Mouse (Mus musculus) small intestine, adult 2 months (tissue): Measurements from ENCODE around the gene Dab2ip. TPM values are rescaled to one million over a fixed set of nuclear protein-coding genes. Genes with fewer than 3 reads are reported as not detected.

Source experiments
- H3K27ac ChIP-seq: fragments of 200-500 bp; 2 replicates; pipeline ENCODE4 v1.5.1; 2012; ENCODE audit warnings: low read depth, low read length, control low read depth, inconsistent platforms; ENCODE audit not compliant: insufficient read depth
- H3K27me3 ChIP-seq: fragments of 200-500 bp; 2 replicates; pipeline ENCODE4 v1.6.1; 2012; ENCODE audit warnings: mild to moderate bottlenecking, moderate library complexity, low read length, inconsistent platforms; ENCODE audit not compliant: control insufficient read depth, insufficient read depth
- H3K36me3 ChIP-seq: fragments of 200-500 bp; 2 replicates; pipeline ENCODE4 v1.6.1; 2012; ENCODE audit warnings: mild to moderate bottlenecking, low read length, control low read depth, inconsistent platforms; ENCODE audit not compliant: control insufficient read depth, insufficient read depth
- H3K4me1 ChIP-seq: fragments of 200-500 bp; 2 replicates; pipeline ENCODE4 v1.6.1; 2012; ENCODE audit warnings: low read length, inconsistent platforms, mixed read lengths; ENCODE audit not compliant: control insufficient read depth, insufficient read depth, insufficient read length
- H3K4me3 ChIP-seq: fragments of 200-500 bp; 2 replicates; pipeline ENCODE4 v1.5.1; 2012; ENCODE audit warnings: low read depth, mild to moderate bottlenecking, control low read depth, inconsistent platforms, low read length, moderate library complexity
- CTCF ChIP-seq: fragments of 200-500 bp; IDR thresholded peaks from 2 replicates; pipeline ENCODE4 v1.5.1; 2012; ENCODE audit warnings: low read depth, mild to moderate bottlenecking, control low read depth, inconsistent platforms, low read length, moderate library complexity, mixed read lengths; ENCODE audit not compliant: insufficient replicate concordance, insufficient read length; ENCODE audit errors: extremely low read depth
- POLR2A ChIP-seq: fragments of 200-500 bp; IDR thresholded peaks from 2 replicates; pipeline ENCODE4 v1.6.1; 2012; ENCODE audit warnings: low read depth, mild to moderate bottlenecking, control low read depth, inconsistent platforms, low read length, moderate library complexity
- WGBS: fragments of 180-500 bp; shearing (Covaris S2); methylation state at CpG from one replicate; pipeline ENCODE4 v1.1.7; 2018; 5-methylcytosine and 5-hydroxymethylcytosine counted together
- polyA plus RNA-seq: library from polyadenylated mRNA; depleted of rRNA; stranded (reverse); fragments of >200 nt; gene quantifications from 2 replicates; pipeline ENCODE4 v1.2.3, GENCODE M21; 2012

The Dab2ip gene
- polyA plus RNA-seq, 1 experiment: 140 TPM

DNA sequence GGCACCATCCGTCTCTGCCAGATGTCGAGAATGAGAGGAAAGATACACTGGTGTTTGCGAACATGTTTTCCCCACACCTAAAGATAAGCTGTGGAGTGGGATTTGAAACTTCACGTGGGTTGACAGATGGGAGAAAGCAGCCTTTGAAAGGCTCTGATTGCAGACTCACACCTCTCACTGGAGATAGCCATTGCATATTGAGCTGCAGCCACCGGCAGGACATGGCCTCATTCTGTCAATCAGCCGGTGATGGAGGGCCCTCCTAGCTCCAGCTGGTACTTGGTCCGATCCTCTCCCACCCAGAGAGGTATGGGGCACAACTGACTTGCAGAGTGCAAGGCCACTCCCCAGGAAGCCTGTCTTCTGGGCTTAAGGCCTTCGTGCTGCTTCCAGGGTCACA is 202.3 kb downstream of the Dab2ip start:
- TF ChIP-seq POLR2A: no peak
- TF ChIP-seq CTCF: no peak
- 70% methylated on average over 8 of the region's 8 CpGs for WGBS
- Histone ChIP-seq H3K27me3 (no peaks in the 10 kb centered on the region), H3K4me3 (no peak overlapping the region), H3K4me1 (no peaks in the 10 kb centered on the region), H3K27ac (no peak overlapping the region), H3K36me3 (no peaks in the 10 kb centered on the region)

DNA sequence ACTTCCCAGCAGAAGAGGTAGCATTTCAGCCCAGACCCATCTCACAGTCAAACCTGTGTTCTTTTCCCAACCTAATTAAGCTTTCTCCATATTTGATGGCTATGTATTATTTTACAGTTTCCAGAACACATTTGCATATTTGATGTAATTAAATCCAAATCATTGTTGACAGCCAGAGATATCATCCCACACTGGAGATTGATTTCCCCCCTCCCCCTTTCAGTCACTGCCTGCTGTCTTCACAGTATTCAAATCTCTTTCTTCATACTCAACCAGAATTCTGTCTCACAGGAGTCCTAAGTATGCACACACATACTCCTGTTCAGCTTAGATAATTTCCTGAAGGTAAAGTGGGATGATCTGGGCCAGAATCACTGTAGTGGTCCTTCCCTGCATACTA is 202.8 kb downstream of the Dab2ip start:
- Histone ChIP-seq H3K4me1 (no peaks in the 10 kb centered on the region), H3K27me3 (no peaks in the 10 kb centered on the region), H3K36me3 (no peaks in the 10 kb centered on the region), H3K27ac (no peak overlapping the region), H3K4me3 (no peak overlapping the region)
- no peak for TF ChIP-seq CTCF
- TF ChIP-seq POLR2A: no peak

DNA sequence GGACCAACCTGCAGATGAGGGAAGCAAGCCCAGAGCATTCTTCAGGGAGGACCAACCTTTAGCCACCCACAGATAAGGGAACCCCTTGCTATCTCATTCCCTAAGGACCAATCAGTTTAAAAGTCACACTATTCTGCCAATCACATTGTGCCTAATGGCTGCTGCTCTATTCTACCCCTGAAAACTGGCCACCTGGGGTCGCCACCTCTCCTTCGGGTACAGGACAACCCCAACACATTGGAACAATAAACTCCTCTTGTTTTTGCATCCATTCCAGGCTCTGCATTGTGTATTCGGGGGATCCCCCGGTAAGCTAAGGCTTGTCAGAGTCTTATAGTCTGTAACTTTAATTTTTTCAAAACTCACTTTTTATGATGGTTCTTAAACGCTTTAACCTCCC is 203.4 kb downstream of the Dab2ip start:
- H3K27me3 ChIP-seq: no peaks in the 10 kb centered on the region
- no peak overlapping the region for H3K4me3 ChIP-seq
- no peak overlapping the region for H3K27ac ChIP-seq
- no peaks in the 10 kb centered on the region for H3K4me1 ChIP-seq
- WGBS: 78% methylated on average over 5 of the region's 5 CpGs
- H3K36me3 ChIP-seq: no peaks in the 10 kb centered on the region
- TF ChIP-seq CTCF: peak; percentile 16; the same call in 1 of the 2 replicates
- no peak for TF ChIP-seq POLR2A

DNA sequence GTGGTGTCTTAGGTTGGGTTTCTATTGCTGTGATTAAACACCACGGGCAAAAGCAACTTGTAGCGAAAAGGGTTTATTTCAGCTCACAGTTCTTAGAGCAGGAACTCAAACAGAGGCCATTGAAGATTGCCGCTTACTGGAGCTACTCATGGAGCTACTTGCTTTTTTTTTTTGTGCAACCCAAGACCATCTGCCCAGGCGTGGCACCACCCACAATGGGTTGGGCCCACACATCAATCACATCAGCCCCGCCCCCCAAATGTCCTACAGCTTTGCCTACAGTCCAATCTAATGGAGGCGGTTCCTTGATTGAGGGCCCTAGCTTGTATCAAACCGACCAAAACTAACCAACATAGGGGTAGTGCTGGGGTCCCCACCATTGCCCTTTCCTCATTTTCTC is 205.8 kb downstream of the Dab2ip start:
- H3K36me3 ChIP-seq: no peaks in the 10 kb centered on the region
- 88% methylated on average over 7 of the region's 7 CpGs for WGBS
- H3K27ac ChIP-seq: no peak overlapping the region
- H3K27me3 ChIP-seq: no peaks in the 10 kb centered on the region
- TF ChIP-seq POLR2A (no peak), CTCF (no peak)
- H3K4me1 ChIP-seq: no peaks in the 10 kb centered on the region
- H3K4me3 ChIP-seq: no peak overlapping the region

DNA sequence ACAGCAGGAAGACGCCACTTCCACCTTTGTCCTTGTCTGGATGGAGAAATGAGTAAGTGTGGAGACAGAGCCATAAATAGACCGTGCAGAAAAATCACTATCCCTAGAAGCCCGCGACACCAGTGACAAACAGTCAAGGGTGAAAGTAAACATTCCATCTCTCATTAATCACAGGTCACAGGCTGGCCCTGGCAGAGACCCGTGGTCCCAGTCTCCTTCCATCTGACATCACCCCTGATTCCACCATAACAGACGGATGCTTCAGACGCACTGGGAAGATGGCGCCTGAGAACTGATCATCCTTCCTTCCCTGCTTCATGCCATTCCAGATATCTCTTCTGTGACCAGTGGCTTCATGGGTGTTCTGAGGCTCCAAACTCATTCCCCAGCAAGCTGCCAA is 206.3 kb downstream of the Dab2ip start:
- TF ChIP-seq CTCF (no peak), POLR2A (no peak)
- Histone ChIP-seq H3K27me3 (no peaks in the 10 kb centered on the region), H3K36me3 (no peaks in the 10 kb centered on the region), H3K4me3 (no peak overlapping the region), H3K4me1 (no peaks in the 10 kb centered on the region), H3K27ac (no peak overlapping the region)
- WGBS: 55% methylated on average over 8 of the region's 8 CpGs

DNA sequence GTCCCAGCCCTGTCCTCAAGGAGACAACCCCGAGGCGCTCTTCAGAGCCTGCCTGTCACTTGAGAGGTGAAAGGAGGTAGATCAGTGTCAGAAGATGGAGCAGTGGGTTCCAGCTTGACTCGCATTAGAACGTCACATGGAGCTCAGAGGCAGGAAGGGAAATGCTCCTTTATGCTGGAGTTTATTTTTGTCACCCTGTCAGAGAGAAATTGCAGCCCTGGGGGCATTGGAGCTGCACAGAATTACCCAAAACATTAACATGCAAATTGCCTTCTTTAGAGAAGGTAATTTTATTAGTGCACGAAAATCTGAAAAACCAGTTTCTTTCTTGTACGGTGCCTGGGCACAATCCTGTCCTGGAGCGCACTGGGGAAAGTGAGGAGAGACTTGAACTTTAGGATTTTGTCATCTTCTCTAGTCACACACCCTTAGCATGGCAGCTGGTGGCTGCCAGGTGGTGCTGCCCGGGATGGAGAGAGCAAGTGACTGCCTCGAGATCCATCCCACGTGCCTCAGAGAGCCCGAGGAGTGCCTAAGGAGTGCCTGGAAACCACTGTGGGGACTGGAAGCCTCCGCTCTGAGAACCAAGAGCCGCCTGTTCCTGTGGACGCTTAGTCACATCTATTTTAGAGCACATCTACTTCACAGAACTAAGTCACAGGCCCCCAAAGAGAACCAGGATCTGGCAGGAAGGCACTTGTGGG is 209.9 kb downstream of the Dab2ip start:
- Histone ChIP-seq H3K27me3 (no peaks in the 10 kb centered on the region), H3K36me3 (no peaks in the 10 kb centered on the region), H3K27ac (no peak overlapping the region), H3K4me1 (no peaks in the 10 kb centered on the region), H3K4me3 (no peak overlapping the region)
- TF ChIP-seq CTCF (no peak), POLR2A (no peak)
- WGBS: 51% methylated on average over 14 of the region's 14 CpGs

DNA sequence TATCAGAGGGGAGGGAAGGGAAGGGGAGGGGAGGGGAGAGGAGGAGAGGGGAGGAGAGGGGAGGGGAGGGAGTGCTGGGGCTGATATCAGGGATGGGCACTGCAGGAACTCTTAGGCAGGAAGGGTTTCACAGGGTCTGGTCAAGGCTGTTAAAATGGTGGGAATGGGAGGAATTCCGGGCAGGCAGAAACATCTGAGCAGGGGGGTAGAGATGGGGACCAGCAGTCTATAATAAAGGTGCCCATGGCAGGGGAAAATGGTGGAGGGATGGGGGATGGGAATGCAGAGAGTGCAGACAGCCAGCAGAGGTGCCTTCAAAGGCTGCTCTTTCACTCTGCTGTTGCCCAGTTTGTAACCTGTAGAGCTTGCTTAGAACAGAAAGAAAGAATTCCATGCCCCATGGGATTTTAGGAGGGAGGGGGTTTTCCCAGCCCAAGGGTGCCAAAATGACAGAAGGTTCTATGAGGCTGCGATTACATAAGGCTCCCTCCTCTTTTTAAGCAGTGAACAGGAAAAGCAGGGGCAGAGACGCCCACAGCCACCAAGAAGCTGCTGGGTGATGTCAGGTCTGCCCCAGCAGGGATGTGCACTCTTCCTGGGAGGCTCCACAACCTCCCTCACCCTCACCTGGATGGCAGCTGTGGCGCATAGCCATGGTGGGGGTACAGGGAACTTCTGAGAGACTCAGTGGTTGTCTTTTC is 210.6 kb downstream of the Dab2ip start:
- WGBS: 53% methylated on average over 4 of the region's 4 CpGs
- Histone ChIP-seq H3K27ac (no peak overlapping the region), H3K4me3 (no peak overlapping the region), H3K27me3 (no peaks in the 10 kb centered on the region), H3K4me1 (no peaks in the 10 kb centered on the region), H3K36me3 (no peaks in the 10 kb centered on the region)
- TF ChIP-seq CTCF: no peak
- TF ChIP-seq POLR2A: no peak
